Mouse (Mus musculus) right cerebral cortex, postnatal 14 days (tissue): ENCODE measurements at regions not wholly inside any gene's neighbourhood (a gene's known extent, or its start where the extent isn't known, plus 50 kb on each side); places are given as distances from the start of the nearest gene placed in this dataset.
"Not testable (repeated sequence)": the region's sequence is repeated elsewhere in the genome, so short reads cannot be mapped to it uniquely, and the experiment has no call there.

ENCODE experiments used
- DNase-seq: peaks from one replicate; pipeline ENCODE4 v3.0.0; 2022

- peak; percentile 13 for DNase-seq
These were observed 304.7 kb downstream of the BC048507 start for GRCm38 (mm10) chr13:68167826-68168225.

- not testable (repeated sequence) for DNase-seq
These were observed 310.3 kb downstream of the BC048507 start for GRCm38 (mm10) chr13:68173456-68173855.
